ENCODE assay signal across 12 mouse cellular contexts in genomic region chr8:110489344-110489743, GRCm38 (mm10).
A peak's percentile ranks its signal among the peaks of the same experiment; 100 is the strongest.
DNase-seq lines count a peak whose midpoint lies in the region; ATAC-seq and TF ChIP-seq lines count a peak whose summit lies in the region.
"Had no signal": no experiment of that assay in that cellular context is flagged by ENCODE, and none has a peak within 500 bp of the region (broad histone marks: within the 10 kb centered on the region; RNA-seq: fewer than 3 reads in every experiment).

No protein-coding gene starts in this region.

- no peaks in the 10 kb centered on the region for H3K4me1 ChIP-seq in lung, embryonic 14.5 days (ENCODE audit: insufficient read depth)
- H3K4me1 ChIP-seq: heart, embryonic 12.5 days; liver, embryonic 15.5 days had no signal

- H3K36me3 ChIP-seq in lung, embryonic 14.5 days (ENCODE audit: insufficient read depth): no peaks in the 10 kb centered on the region
- H3K36me3 ChIP-seq: heart, embryonic 12.5 days; liver, embryonic 15.5 days had no signal

- peak; percentile 67 for TF ChIP-seq CTCF in lung, embryonic 14.5 days (IDR thresholded peaks at IDR 0.05; ENCODE audit: low read depth)

- H3K27me3 ChIP-seq in lung, embryonic 14.5 days (ENCODE audit: insufficient read depth, low read length): no peaks in the 10 kb centered on the region
- H3K27me3 ChIP-seq: heart, embryonic 12.5 days; liver, embryonic 15.5 days had no signal

- H3K4me2 ChIP-seq in lung, embryonic 14.5 days: no peak overlapping the region
- H3K4me2 ChIP-seq: heart, embryonic 12.5 days; liver, embryonic 15.5 days had no signal

- WGBS in lung, embryonic 14.5 days: 66% methylated on average over 4 of the region's 4 CpGs

- no peak for ATAC-seq in lung, embryonic 14.5 days (ENCODE audit: insufficient read depth)
- no peak for ATAC-seq in monocyte, adult 5-6 weeks (replicated peaks; ENCODE audit: insufficient number of reproducible peaks, low FRiP score, low TSS enrichment, poor library complexity, severe bottlenecking)

- no peak overlapping the region for H3K9ac ChIP-seq in lung, embryonic 14.5 days
- H3K9ac ChIP-seq: heart, embryonic 12.5 days; liver, embryonic 15.5 days had no signal

- no peaks in the 10 kb centered on the region for H3K9me3 ChIP-seq in lung, embryonic 14.5 days (ENCODE audit: low read depth, low read length)
- H3K9me3 ChIP-seq: liver, embryonic 15.5 days had no signal

- H3K4me3 ChIP-seq in lung, embryonic 14.5 days (ENCODE audit: low read depth, low read length): no peak overlapping the region
- H3K4me3 ChIP-seq: heart, embryonic 12.5 days; liver, embryonic 15.5 days had no signal

- peak; percentile 37 to 43 for DNase-seq in cerebellum, postnatal 10 days
- no peak for DNase-seq in cerebellum, adult 18-20 months
- DNase-seq in lung, embryonic 14.5 days: peak; percentile 19
- no peak for DNase-seq in lung, adult 18-20 months
- DNase-seq in R1 (ENCODE audit: low read depth, low spot score) (peak; percentile 77), MN1 (ENCODE audit: low spot score) (no peak)
- DNase-seq in naive thymus-derived CD4-positive, alpha-beta T cell, adult 2 months (ENCODE audit: low read depth): peak; percentile 28
- DNase-seq: cerebellum, adult 11 months; right cerebral cortex, postnatal 25 days had no signal

- H3K27ac ChIP-seq in lung, embryonic 14.5 days (ENCODE audit: low read depth): no peak overlapping the region
- H3K27ac ChIP-seq: liver, embryonic 15.5 days had no signal

Comparison
In these comparisons a context has a peak if more than half of its experiments do, and no peak if none do; other contexts are left out.
1. DNase-seq: peak in cerebellum, postnatal 10 days (2 of 2), lung, embryonic 14.5 days (single experiment), R1 (single experiment) and naive thymus-derived CD4-positive, alpha-beta T cell, adult 2 months (single experiment); none in cerebellum, adult 18-20 months (0 of 2), lung, adult 18-20 months (0 of 2) and MN1 (single experiment).